Mouse (Mus musculus) kidney, adult 2 months (tissue): ENCODE measurements around the gene Zfpl1.

Experiments
- CTCF ChIP-seq: fragments of 200-500 bp; conservative IDR thresholded peaks from 2 replicates; pipeline ENCODE4 v1.5.1; 2011; ENCODE audit warnings: low read depth, mild to moderate bottlenecking, control low read depth, low read length, moderate library complexity, mixed read lengths; ENCODE audit not compliant: insufficient read depth, insufficient read length
- POLR2A ChIP-seq: fragments of 200-500 bp; IDR thresholded peaks from one replicate; pipeline ENCODE4 v1.6.1; 2011; ENCODE audit warnings: low read depth, low read length, control low read depth

- TF ChIP-seq CTCF (no peak), POLR2A (peak; percentile 5)
Observed at GRCm38 (mm10) chr19:6067724-6068415, 16.9 kb downstream of the Zfpl1 start, which contains the start of gene Tm7sf2.
